Mouse (Mus musculus) CH12.LX (cell line): Measurements from ENCODE around the gene Zfp593. TPM values are rescaled to one million over a fixed set of nuclear protein-coding genes. Genes with fewer than 3 reads are reported as not detected.

Experiments used
- DNase-seq: peaks from one replicate; pipeline ENCODE4 v3.0.0-alpha.2; 2013; ENCODE audit errors: extremely low read depth
- H3K27ac ChIP-seq: 2 replicates; pipeline ENCODE4 v1.5.1; 2012; ENCODE audit warnings: low read depth, mild to moderate bottlenecking, control low read depth, moderate library complexity; ENCODE audit not compliant: insufficient read depth
- H3K27me3 ChIP-seq: replicated peaks from 2 replicates; pipeline ENCODE3; 2012; ENCODE audit warnings: inconsistent platforms
- H3K36me3 ChIP-seq, 2 experiments: replicated peaks in 1 of 2; 2 replicates each; pipeline versions ENCODE3 to v1.6.1; 2012; ENCODE audit warnings: inconsistent platforms in 1 of 2, low read length in 1 of 2, mild to moderate bottlenecking in 1 of 2, mixed read lengths in 1 of 2, moderate library complexity in 1 of 2; ENCODE audit not compliant: control insufficient read depth in 1 of 2, insufficient read depth in 1 of 2
- H3K4me1 ChIP-seq, 2 experiments: 2 replicates each; pipeline ENCODE4 v1.6.1; 2012; ENCODE audit warnings: inconsistent platforms in 1 of 2, moderate library complexity in 1 of 2; ENCODE audit not compliant: insufficient read depth in 2 of 2, control insufficient read depth in 1 of 2
- H3K4me2 ChIP-seq: 2 replicates; pipeline ENCODE4 v1.6.1; 2012; ENCODE audit warnings: low read depth, mild to moderate bottlenecking, control low read depth; ENCODE audit not compliant: poor library complexity, insufficient read depth, severe bottlenecking
- H3K4me3 ChIP-seq, 3 experiments: fragments of 150-350 bp in 1 of 3; sonication (generic) in 1 of 3; replicated peaks in 1 of 3; 2 replicates each; pipeline versions ENCODE3 to v1.5.1; 2011 to 2012; ENCODE audit warnings: low read depth in 2 of 3, low read length in 2 of 3, mild to moderate bottlenecking in 2 of 3, moderate library complexity in 2 of 3, control low read depth in 1 of 3, improper control_type of control experiment in 1 of 3, inconsistent platforms in 1 of 3, mixed read lengths in 1 of 3; ENCODE audit not compliant: poor library complexity in 1 of 3
- H3K79me2 ChIP-seq: replicated peaks from 2 replicates; pipeline ENCODE4 v1.6.1; 2012; ENCODE audit warnings: mild to moderate bottlenecking, moderate library complexity; ENCODE audit not compliant: control insufficient read depth, poor library complexity, insufficient read depth, severe bottlenecking; ENCODE audit errors: extremely low read depth
- H3K9ac ChIP-seq: 2 replicates; pipeline ENCODE4 v1.6.1; 2012; ENCODE audit warnings: low read depth, mild to moderate bottlenecking, control low read depth, moderate library complexity; ENCODE audit not compliant: insufficient read depth
- H3K9me3 ChIP-seq: replicated peaks from 2 replicates; pipeline ENCODE3; 2012; ENCODE audit warnings: low read length, inconsistent platforms, mixed read lengths
- BHLHE40 ChIP-seq: IDR thresholded peaks from 2 replicates; pipeline ENCODE4 v1.6.1; 2011; ENCODE audit warnings: mild to moderate bottlenecking, low read depth, low read length, improper control_type of control experiment
- CHD1 ChIP-seq: IDR thresholded peaks from 2 replicates; pipeline ENCODE4 v1.6.1; 2012; ENCODE audit warnings: low read depth, low read length, improper control_type of control experiment, inconsistent platforms
- CHD2 ChIP-seq: IDR thresholded peaks from 2 replicates; pipeline ENCODE4 v1.6.1; 2011; ENCODE audit warnings: low read length, improper control_type of control experiment
- CTCF ChIP-seq, 2 experiments: IDR thresholded peaks in 1 of 2; conservative IDR thresholded peaks in 1 of 2; 2 replicates each; pipeline ENCODE4 v1.5.1; 2011 to 2012; ENCODE audit warnings: low read depth in 2 of 2, low read length in 2 of 2, improper control_type of control experiment in 1 of 2, inconsistent platforms in 1 of 2, mild to moderate bottlenecking in 1 of 2, moderate library complexity in 1 of 2
- ELF1 ChIP-seq: IDR thresholded peaks from 2 replicates; pipeline ENCODE4 v1.6.1; 2014; ENCODE audit warnings: low read depth, mild to moderate bottlenecking, inconsistent platforms, low read length, improper control_type of control experiment
- EP300 ChIP-seq: IDR thresholded peaks from 2 replicates; pipeline ENCODE4 v1.6.1; 2011; ENCODE audit warnings: low read length, improper control_type of control experiment
- GABPA ChIP-seq: IDR thresholded peaks from 2 replicates; pipeline ENCODE4 v1.6.1; 2012; ENCODE audit warnings: low read depth, low read length, improper control_type of control experiment, inconsistent platforms; ENCODE audit not compliant: insufficient replicate concordance
- IRF4 ChIP-seq: IDR thresholded peaks from 2 replicates; pipeline ENCODE4 v1.6.1; 2014; ENCODE audit warnings: low read depth, mild to moderate bottlenecking, inconsistent platforms, low read length, improper control_type of control experiment
- JUN ChIP-seq: IDR thresholded peaks from 2 replicates; pipeline ENCODE4 v1.6.1; 2011; ENCODE audit warnings: low read depth, mild to moderate bottlenecking, low read length, improper control_type of control experiment, moderate library complexity; ENCODE audit not compliant: insufficient read depth
- JUND ChIP-seq: conservative IDR thresholded peaks from 2 replicates; pipeline ENCODE4 v1.6.1; 2011; ENCODE audit warnings: low read depth, low read length, improper control_type of control experiment
- KAT2A ChIP-seq: IDR thresholded peaks from 2 replicates; pipeline ENCODE4 v1.6.1; 2012; ENCODE audit warnings: low read length, improper control_type of control experiment, inconsistent platforms; ENCODE audit not compliant: insufficient replicate concordance
- MAFK ChIP-seq: IDR thresholded peaks from 2 replicates; pipeline ENCODE4 v1.6.1; 2011; ENCODE audit warnings: low read length, improper control_type of control experiment; ENCODE audit not compliant: insufficient replicate concordance
- MAX ChIP-seq: IDR thresholded peaks from 2 replicates; pipeline ENCODE4 v1.6.1; 2011; ENCODE audit warnings: low read length, improper control_type of control experiment
- MEF2A ChIP-seq: IDR thresholded peaks from 2 replicates; pipeline ENCODE4 v1.6.1; 2014; ENCODE audit warnings: low read depth, mild to moderate bottlenecking, inconsistent platforms, low read length, improper control_type of control experiment, borderline replicate concordance
- MXI1 ChIP-seq: IDR thresholded peaks from 2 replicates; pipeline ENCODE4 v1.6.1; 2011; ENCODE audit warnings: mild to moderate bottlenecking, low read depth, low read length, improper control_type of control experiment
- MYC ChIP-seq: IDR thresholded peaks from 2 replicates; pipeline ENCODE4 v1.6.1; 2011; ENCODE audit warnings: low read depth, mild to moderate bottlenecking, improper control_type of control experiment, low read length
- NELFE ChIP-seq: IDR thresholded peaks from 2 replicates; pipeline ENCODE4 v1.6.1; 2011; ENCODE audit warnings: low read depth, low read length, improper control_type of control experiment
- NRF1 ChIP-seq: IDR thresholded peaks from 2 replicates; pipeline ENCODE4 v1.6.1; 2014; ENCODE audit warnings: low read depth, mild to moderate bottlenecking, inconsistent platforms, low read length, improper control_type of control experiment, moderate library complexity
- POLR2A ChIP-seq: IDR thresholded peaks from 2 replicates; pipeline ENCODE4 v1.6.1; 2011; ENCODE audit warnings: low read depth, mild to moderate bottlenecking, improper control_type of control experiment, low read length
- RAD21 ChIP-seq: IDR thresholded peaks from 2 replicates; pipeline ENCODE4 v1.6.1; 2011; ENCODE audit warnings: low read depth, mild to moderate bottlenecking, low read length, improper control_type of control experiment, moderate library complexity
- RCOR1 ChIP-seq: conservative IDR thresholded peaks from 2 replicates; pipeline ENCODE4 v1.6.1; 2012; ENCODE audit warnings: low read depth, mild to moderate bottlenecking, inconsistent platforms, low read length, improper control_type of control experiment
- SIN3A ChIP-seq: IDR thresholded peaks from 2 replicates; pipeline ENCODE4 v1.6.1; 2012; ENCODE audit warnings: low read length, improper control_type of control experiment, inconsistent platforms
- SMC3 ChIP-seq: IDR thresholded peaks from 2 replicates; pipeline ENCODE4 v1.6.1; 2011; ENCODE audit warnings: low read depth, low read length, improper control_type of control experiment
- TBP ChIP-seq: conservative IDR thresholded peaks from 2 replicates; pipeline ENCODE4 v1.6.1; 2011; ENCODE audit warnings: low read depth, low read length, improper control_type of control experiment
- TCF12 ChIP-seq: IDR thresholded peaks from 2 replicates; pipeline ENCODE4 v1.6.1; 2014; ENCODE audit warnings: low read depth, mild to moderate bottlenecking, inconsistent platforms, low read length, improper control_type of control experiment
- UBTF ChIP-seq: IDR thresholded peaks from 2 replicates; pipeline ENCODE4 v1.6.1; 2012; ENCODE audit warnings: low read depth, mild to moderate bottlenecking, inconsistent platforms, low read length, improper control_type of control experiment, moderate library complexity
- USF1 ChIP-seq: IDR thresholded peaks from 2 replicates; pipeline ENCODE4 v1.6.1; 2014; ENCODE audit warnings: low read depth, mild to moderate bottlenecking, inconsistent platforms, low read length, improper control_type of control experiment
- ZC3H11A ChIP-seq: IDR thresholded peaks from 2 replicates; pipeline ENCODE4 v1.6.1; 2012; ENCODE audit warnings: low read depth, mild to moderate bottlenecking, inconsistent platforms, low read length, improper control_type of control experiment
- ZKSCAN1 ChIP-seq: IDR thresholded peaks from 2 replicates; pipeline ENCODE4 v1.6.1; 2012; ENCODE audit warnings: low read depth, inconsistent platforms, low read length, improper control_type of control experiment, borderline replicate concordance
- ZMIZ1 ChIP-seq: IDR thresholded peaks from 2 replicates; pipeline ENCODE4 v1.6.1; 2012; ENCODE audit warnings: low read depth, mild to moderate bottlenecking, inconsistent platforms, low read length, improper control_type of control experiment
- ZNF384 ChIP-seq: IDR thresholded peaks from 2 replicates; pipeline ENCODE4 v1.6.1; 2012; ENCODE audit warnings: low read depth, low read length, improper control_type of control experiment, inconsistent platforms
- dilution Hi-C: fragments of 300-500 bp; cut with MboI; formaldehyde crosslinking; loops from 2 replicates; pipeline ENCODE4 v1.14.3; 2020; ENCODE audit warnings: low sequenced_read_pairs; ENCODE audit not compliant: extremely low pct_unique_long_range_greater_than_20kb, extremely low pct_ligation_motif_present
- in situ Hi-C: fragments of 300-500 bp; cut with MboI; formaldehyde crosslinking; loops from 3 replicates; pipeline ENCODE4 v1.14.3; 2019; ENCODE audit warnings: low sequenced_read_pairs, low pct_ligation_motif_present, low pct_unique_long_range_greater_than_20kb, mixed read lengths
- polyA plus RNA-seq: library from polyadenylated mRNA; unstranded; fragments of >175 nt; gene quantifications from 2 replicates; pipeline ENCODE4 v1.2.1, GENCODE M21; 2012; ENCODE audit warnings: low read depth; ENCODE audit not compliant: insufficient read length
- total RNA-seq, 2 experiments: library from RNA; depleted of rRNA; stranded (reverse); fragments of 300-350 nt in 1 of 2; fragments of >200 nt in 1 of 2; gene quantifications; 2 replicates each; pipeline ENCODE4 v1.2.3; 2012 to 2014

Zfp593 gene
- total and polyA plus RNA-seq, 3 experiments, result 28.9 to 34.7 (median 29.1) TPM

DNA sequence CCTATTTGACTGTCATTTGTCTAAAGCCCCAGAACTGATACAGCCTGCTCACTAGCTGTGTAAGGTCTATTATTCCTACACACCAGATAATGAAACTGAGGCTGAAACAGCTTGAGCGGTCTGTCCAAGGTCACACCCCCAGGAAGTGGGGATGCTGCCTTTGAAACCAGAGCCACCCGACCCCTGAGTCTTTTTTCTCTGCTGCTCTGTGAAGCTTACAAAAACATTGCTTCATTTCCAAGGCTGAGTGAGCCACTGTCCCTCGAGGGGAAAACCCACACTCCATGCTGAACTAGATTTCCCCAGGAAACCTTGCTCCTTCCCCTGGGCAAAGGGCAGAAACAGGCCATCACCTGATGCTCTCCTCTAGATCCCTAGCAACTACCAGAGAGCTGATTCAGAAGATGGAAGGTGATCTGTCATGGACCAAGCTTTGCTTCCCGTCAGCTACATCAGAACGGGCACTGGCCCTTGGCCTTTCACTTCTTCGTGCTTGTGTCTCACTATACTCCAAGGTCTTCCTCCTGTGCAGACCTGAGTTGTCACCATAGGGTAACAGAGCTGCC is 38.8 kb downstream of the Zfp593 start:
- Histone ChIP-seq H3K9me3 (peaks cover 5% of the 10 kb centered on the region), H3K27me3 (peaks cover 4% of the 10 kb centered on the region), H3K4me3 (no peak overlapping the region), H3K27ac (no peak overlapping the region), H3K9ac (no peak overlapping the region), H3K4me2 (0 out of 2 replicates have a peak overlapping the region, but pooled peaks have one; percentile 16), H3K4me1 (peaks cover 3 to 11% of the 10 kb centered on the region in 2 experiments), H3K79me2 (no peaks in the 10 kb centered on the region), H3K36me3 (no peaks in the 10 kb centered on the region)
- DNase-seq, result no peak
- in situ Hi-C loops (no loop called here), dilution Hi-C loops (no loop called here)
- no peak for TF ChIP-seq GABPA
- no peak for TF ChIP-seq UBTF
- no peak for TF ChIP-seq ZMIZ1
- no peak for TF ChIP-seq JUN
- no peak for TF ChIP-seq JUND
- no peak for TF ChIP-seq MAFK
- no peak for TF ChIP-seq EP300
- no peak for TF ChIP-seq NRF1
- no peak for TF ChIP-seq MEF2A
- TF ChIP-seq USF1, result no peak
- no peak for TF ChIP-seq ZNF384
- TF ChIP-seq ZC3H11A, result no peak
- no peak for TF ChIP-seq MXI1
- no peak for TF ChIP-seq IRF4
- TF ChIP-seq KAT2A, result no peak
- TF ChIP-seq CHD1, result no peak
- TF ChIP-seq MAX, result no peak
- TF ChIP-seq SIN3A, result no peak
- no peak for TF ChIP-seq CTCF (conservative IDR thresholded peaks at IDR 0.05 in 1 of 2, IDR thresholded peaks at IDR 0.05 in 1 of 2; ENCODE audit: low read depth in 2 of 2, low read length in 2 of 2)

DNA sequence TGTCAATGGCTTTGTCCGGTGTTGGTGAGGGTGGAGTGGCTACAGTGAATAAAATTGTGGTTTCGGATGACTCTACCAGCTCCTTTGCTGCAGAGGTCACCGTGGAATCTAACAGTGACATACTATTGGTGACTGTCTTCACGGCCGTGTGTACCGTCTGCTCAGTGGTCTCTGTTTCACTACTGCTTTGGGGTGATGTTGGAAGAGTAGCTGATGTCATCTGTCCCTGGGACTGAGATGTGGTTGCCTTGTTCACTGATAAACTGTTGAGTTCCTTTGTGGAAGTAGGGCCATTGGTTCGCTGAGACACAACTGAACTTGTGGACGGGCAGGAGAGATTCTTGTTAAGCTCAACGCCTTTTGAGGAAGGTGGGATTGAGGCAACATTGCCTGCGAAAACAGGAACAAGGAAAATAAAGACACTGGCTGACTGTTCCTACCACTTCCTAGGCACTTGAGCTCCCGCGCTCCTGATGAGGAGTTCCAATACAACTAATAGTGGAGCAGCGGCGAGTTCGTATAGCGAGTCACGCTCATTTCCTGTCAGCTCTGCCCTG is 42.0 kb downstream of the Zfp593 start:
- no peak for TF ChIP-seq RCOR1
- TF ChIP-seq IRF4, result no peak
- no peak for TF ChIP-seq ZC3H11A
- TF ChIP-seq CHD2, result no peak
- TF ChIP-seq RAD21, result no peak
- TF ChIP-seq POLR2A, result no peak
- no peak for TF ChIP-seq GABPA
- TF ChIP-seq ELF1, result no peak
- TF ChIP-seq NELFE, result no peak
- no peak for TF ChIP-seq NRF1
- TF ChIP-seq USF1, result no peak
- no peak for TF ChIP-seq UBTF
- TF ChIP-seq MYC, result no peak
- TF ChIP-seq SIN3A, result no peak
- TF ChIP-seq TBP, result no peak
- no peak for TF ChIP-seq BHLHE40
- TF ChIP-seq ZKSCAN1, result no peak
- TF ChIP-seq SMC3, result no peak
- TF ChIP-seq JUN, result no peak
- no peak for TF ChIP-seq TCF12
- dilution Hi-C loops, result no loop called here
- Histone ChIP-seq H3K27me3 (no peaks in the 10 kb centered on the region), H3K9ac (no peak overlapping the region), H3K4me1 (peaks cover 3 to 11% of the 10 kb centered on the region in 2 experiments), H3K36me3 (no peaks in the 10 kb centered on the region), H3K27ac (no peak overlapping the region), H3K4me2 (no peak overlapping the region), H3K9me3 (no peaks in the 10 kb centered on the region), H3K4me3 (no peak overlapping the region), H3K79me2 (no peaks in the 10 kb centered on the region)
- in situ Hi-C loops, result no loop called here
- no peak for DNase-seq
